Comparison of ENCODE assay signal across 11 mouse cellular contexts in the genomic region with DNA sequence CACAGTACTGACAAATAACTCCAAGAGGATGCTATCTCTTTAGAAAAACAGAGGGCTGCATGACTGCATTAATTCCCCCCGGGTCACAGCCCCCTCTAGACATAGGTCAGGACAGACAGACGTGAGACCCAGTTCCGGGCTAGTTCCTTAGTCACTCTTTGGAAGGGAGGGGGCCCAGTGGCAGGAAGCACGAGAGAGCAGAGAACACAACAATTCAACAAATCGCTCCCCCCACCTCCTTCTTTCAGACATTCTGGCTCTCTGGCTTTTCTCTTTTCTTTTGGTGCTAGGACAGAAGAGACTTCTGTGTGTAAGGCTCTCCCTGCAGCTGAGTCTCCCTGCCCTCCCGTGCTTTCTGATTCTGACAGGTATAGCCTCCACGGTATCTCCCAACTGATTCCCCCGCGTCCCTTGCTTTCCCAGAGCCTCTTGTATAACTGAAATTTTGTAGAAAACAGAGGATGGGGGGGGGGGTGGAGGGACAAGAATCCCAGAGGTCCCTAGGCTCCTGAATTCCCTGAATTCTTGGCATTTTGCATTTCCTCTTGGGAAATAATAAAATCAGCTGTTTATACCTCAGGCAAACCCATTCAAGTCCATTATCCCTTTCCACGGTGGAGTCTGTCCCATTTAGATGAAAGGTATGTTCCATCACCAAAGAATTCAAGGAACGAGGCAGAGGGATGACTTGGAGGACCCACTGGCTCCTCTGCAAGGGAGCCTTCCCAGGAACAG. TPM values are rescaled to one million over a fixed set of nuclear protein-coding genes. Genes with fewer than 3 reads are reported as not detected.
DNase-seq lines count a peak whose midpoint lies in the region; ATAC-seq lines count a peak whose summit lies in the region.
"Had no signal": no experiment of that assay in that cellular context is flagged by ENCODE, and none has a peak within 500 bp of the region (broad histone marks: within the 10 kb centered on the region; RNA-seq: fewer than 3 reads in every experiment).

No protein-coding gene starts in this region.

- H3K36me3 ChIP-seq in hindbrain, embryonic 10.5 days, result peaks cover 19% of the 10 kb centered on the region; the same call in 1 of the 2 replicates
- no peaks in the 10 kb centered on the region for H3K36me3 ChIP-seq in hindbrain, embryonic 14.5 days (replicated peaks; ENCODE audit: control insufficient read depth, insufficient read depth)
- no peaks in the 10 kb centered on the region for H3K36me3 ChIP-seq in midbrain, embryonic 13.5 days
- no peaks in the 10 kb centered on the region for H3K36me3 ChIP-seq in midbrain, embryonic 14.5 days (ENCODE audit: control insufficient read depth, insufficient read depth, low read length)
- H3K36me3 ChIP-seq in heart, embryonic 16.5 days (ENCODE audit: control insufficient read depth, insufficient read depth), result no peaks in the 10 kb centered on the region
- no peaks in the 10 kb centered on the region for H3K36me3 ChIP-seq in stomach, embryonic 16.5 days (ENCODE audit: control insufficient read depth, insufficient read depth, low read length)

- H3K4me1 ChIP-seq in hindbrain, embryonic 10.5 days (replicated peaks), result peaks cover 54% of the 10 kb centered on the region
- H3K4me1 ChIP-seq in hindbrain, embryonic 14.5 days (replicated peaks; ENCODE audit: control insufficient read depth, insufficient read depth, low read length), result peaks cover 9% of the 10 kb centered on the region
- peaks cover 10% of the 10 kb centered on the region for H3K4me1 ChIP-seq in midbrain, embryonic 13.5 days (replicated peaks)
- H3K4me1 ChIP-seq in midbrain, embryonic 14.5 days (ENCODE audit: control insufficient read depth, insufficient read depth, low read length), result peaks cover 2% of the 10 kb centered on the region; the same call in 1 of the 2 replicates
- peaks cover 69% of the 10 kb centered on the region for H3K4me1 ChIP-seq in heart, embryonic 16.5 days (ENCODE audit: control insufficient read depth, insufficient read depth, low read length)
- peaks cover 19% of the 10 kb centered on the region for H3K4me1 ChIP-seq in stomach, embryonic 16.5 days (ENCODE audit: control insufficient read depth, insufficient read depth, low read length)

- no peak for DNase-seq in hindbrain, embryonic 10.5 days (ENCODE audit: low spot score)
- no peak for DNase-seq in hindbrain, embryonic 14.5 days (ENCODE audit: low spot score)
- no peak for DNase-seq in midbrain, embryonic 14.5 days
- DNase-seq in urinary bladder, adult 2 months (ENCODE audit: low spot score), result no peak
- DNase-seq in gastrocnemius, postnatal 25 days, result no peak
- DNase-seq: lung, adult 18-20 months; thymus, adult 18-20 months had no signal

- no peak overlapping the region for H3K4me3 ChIP-seq in hindbrain, embryonic 10.5 days
- H3K4me3 ChIP-seq in hindbrain, embryonic 14.5 days (replicated peaks; ENCODE audit: low read length), result no peak overlapping the region
- H3K4me3 ChIP-seq in midbrain, embryonic 13.5 days (replicated peaks), result no peak overlapping the region
- H3K4me3 ChIP-seq in midbrain, embryonic 14.5 days (replicated peaks; ENCODE audit: low read depth, low read length), result no peak overlapping the region
- H3K4me3 ChIP-seq in heart, embryonic 16.5 days (ENCODE audit: low read length), result no peak overlapping the region
- no peak overlapping the region for H3K4me3 ChIP-seq in stomach, embryonic 16.5 days (replicated peaks; ENCODE audit: low read length)

- ATAC-seq in hindbrain, embryonic 14.5 days (ENCODE audit: low FRiP score), result no peak
- ATAC-seq in midbrain, embryonic 13.5 days, result no peak
- no peak for ATAC-seq in midbrain, embryonic 14.5 days (ENCODE audit: low FRiP score, low TSS enrichment)
- ATAC-seq in heart, embryonic 16.5 days (replicated peaks; ENCODE audit: extremely low read depth, insufficient read depth, low FRiP score), result no peak
- ATAC-seq in stomach, embryonic 16.5 days (ENCODE audit: insufficient read depth, low FRiP score), result no peak
- ATAC-seq: midbrain, embryonic 16.5 days had no signal

- H3K4me2 ChIP-seq in hindbrain, embryonic 14.5 days (replicated peaks), result no peak overlapping the region
- H3K4me2 ChIP-seq in midbrain, embryonic 13.5 days (replicated peaks), result no peak overlapping the region
- H3K4me2 ChIP-seq in midbrain, embryonic 14.5 days (ENCODE audit: low read length), result no peak overlapping the region
- H3K4me2 ChIP-seq in heart, embryonic 16.5 days (ENCODE audit: low read depth, low read length), result peak overlapping the region; percentile 35
- H3K4me2 ChIP-seq in stomach, embryonic 16.5 days (ENCODE audit: low read depth, low read length), result no peak overlapping the region

- WGBS in hindbrain, embryonic 10.5 days, result 58% methylated on average over 11 of the region's 11 CpGs
- WGBS in hindbrain, embryonic 14.5 days, result 56% methylated on average over 11 of the region's 11 CpGs
- WGBS in midbrain, embryonic 13.5 days, result 68% methylated on average over 11 of the region's 11 CpGs
- 67% methylated on average over 11 of the region's 11 CpGs for WGBS in midbrain, embryonic 14.5 days
- 34% methylated on average over 11 of the region's 11 CpGs for WGBS in heart, embryonic 16.5 days
- WGBS in stomach, embryonic 16.5 days, result 62% methylated on average over 11 of the region's 11 CpGs

- H3K9ac ChIP-seq in hindbrain, embryonic 14.5 days, result no peak overlapping the region
- H3K9ac ChIP-seq in midbrain, embryonic 13.5 days (replicated peaks), result peak overlapping the region; percentile 19; the same call in 1 of the 2 replicates
- no peak overlapping the region for H3K9ac ChIP-seq in midbrain, embryonic 14.5 days (replicated peaks; ENCODE audit: low read length)
- H3K9ac ChIP-seq in heart, embryonic 16.5 days (ENCODE audit: low read length), result peak overlapping the region; percentile 0; the same call in 1 of the 2 replicates
- H3K9ac ChIP-seq in stomach, embryonic 16.5 days (ENCODE audit: low read length), result 0 out of 2 replicates have a peak overlapping the region, but pooled peaks have one; percentile 18

- H3K27ac ChIP-seq in hindbrain, embryonic 10.5 days, result peak overlapping the region; percentile 35
- no peak overlapping the region for H3K27ac ChIP-seq in hindbrain, embryonic 14.5 days
- H3K27ac ChIP-seq in midbrain, embryonic 13.5 days, result no peak overlapping the region
- no peak overlapping the region for H3K27ac ChIP-seq in midbrain, embryonic 14.5 days (replicated peaks; ENCODE audit: low read depth, low read length)
- H3K27ac ChIP-seq in heart, embryonic 16.5 days (ENCODE audit: low read length), result peak overlapping the region; percentile 92
- H3K27ac ChIP-seq in stomach, embryonic 16.5 days (ENCODE audit: low read length), result no peak overlapping the region

- H3K27me3 ChIP-seq in hindbrain, embryonic 10.5 days (ENCODE audit: insufficient read depth, poor library complexity, severe bottlenecking), result no peaks in the 10 kb centered on the region
- H3K27me3 ChIP-seq in hindbrain, embryonic 14.5 days (ENCODE audit: control insufficient read depth, insufficient read depth, low read length), result no peaks in the 10 kb centered on the region
- no peaks in the 10 kb centered on the region for H3K27me3 ChIP-seq in midbrain, embryonic 13.5 days
- H3K27me3 ChIP-seq in midbrain, embryonic 14.5 days (ENCODE audit: control insufficient read depth, insufficient read depth, low read length), result no peaks in the 10 kb centered on the region
- no peaks in the 10 kb centered on the region for H3K27me3 ChIP-seq in heart, embryonic 16.5 days (ENCODE audit: control insufficient read depth, insufficient read depth, low read length)
- H3K27me3 ChIP-seq in stomach, embryonic 16.5 days (ENCODE audit: control insufficient read depth, insufficient read depth, low read length), result no peaks in the 10 kb centered on the region

- no peaks in the 10 kb centered on the region for H3K9me3 ChIP-seq in hindbrain, embryonic 10.5 days
- H3K9me3 ChIP-seq in hindbrain, embryonic 14.5 days (ENCODE audit: control insufficient read depth, low read length), result no peaks in the 10 kb centered on the region
- H3K9me3 ChIP-seq in midbrain, embryonic 13.5 days, result no peaks in the 10 kb centered on the region
- H3K9me3 ChIP-seq in midbrain, embryonic 14.5 days (ENCODE audit: control insufficient read depth, low read length), result no peaks in the 10 kb centered on the region
- H3K9me3 ChIP-seq in heart, embryonic 16.5 days (replicated peaks; ENCODE audit: control insufficient read depth, low read length), result no peaks in the 10 kb centered on the region
- H3K9me3 ChIP-seq in stomach, embryonic 16.5 days (replicated peaks; ENCODE audit: control insufficient read depth, low read length), result no peaks in the 10 kb centered on the region

RNA-seq across cellular contexts. Expression of a gene that starts 12.1 kb away (rescaled TPM):
- 12.6 and 15.0 TPM in 2 replicates for polyA plus RNA-seq in hindbrain, embryonic 10.5 days (2016; fragmentation: Nextera tagmentation; extraction: Ambion mirVana)
- 10.5 and 12.6 TPM in 2 replicates for polyA plus RNA-seq in hindbrain, embryonic 14.5 days (2014; fragmentation: Nextera tagmentation; extraction: Ambion mirVana)
- polyA plus RNA-seq in midbrain, embryonic 13.5 days (2015; fragmentation: Nextera tagmentation; extraction: Ambion mirVana), result 8.2 and 11.4 TPM in 2 replicates
- polyA plus RNA-seq in midbrain, embryonic 14.5 days (2014; fragmentation: Nextera tagmentation; extraction: Ambion mirVana), result 11.1 and 13.1 TPM in 2 replicates
- 11.4 and 15.2 TPM in 2 replicates for polyA plus RNA-seq in heart, embryonic 16.5 days (2015; fragmentation: Nextera tagmentation; extraction: Ambion mirVana)
- 5.3 and 5.6 TPM in 2 replicates for polyA plus RNA-seq in stomach, embryonic 16.5 days (2015; fragmentation: Nextera tagmentation; extraction: Ambion mirVana)
- 14.0 and 15.4 TPM in 2 replicates for polyA plus RNA-seq in urinary bladder, adult 2 months (2012; rRNA removed)
- 1 to 10 TPM; 4.0 to 4.7 TPM for total RNA-seq in gastrocnemius, postnatal 25 days (2021)

RNA-seq across cellular contexts. Expression of a gene that starts 12.2 kb away (rescaled TPM):
- 36.1 and 47.3 TPM in 2 replicates for polyA plus RNA-seq in hindbrain, embryonic 10.5 days (2016; fragmentation: Nextera tagmentation; extraction: Ambion mirVana)
- polyA plus RNA-seq in hindbrain, embryonic 14.5 days (2014; fragmentation: Nextera tagmentation; extraction: Ambion mirVana), result 21.0 and 33.4 TPM in 2 replicates
- 23.0 and 25.2 TPM in 2 replicates for polyA plus RNA-seq in midbrain, embryonic 13.5 days (2015; fragmentation: Nextera tagmentation; extraction: Ambion mirVana)
- 21.6 TPM in 2 replicates for polyA plus RNA-seq in midbrain, embryonic 14.5 days (2014; fragmentation: Nextera tagmentation; extraction: Ambion mirVana)
- polyA plus RNA-seq in heart, embryonic 16.5 days (2015; fragmentation: Nextera tagmentation; extraction: Ambion mirVana), result 48.8 and 49.0 TPM in 2 replicates
- 39.6 and 42.1 TPM in 2 replicates for polyA plus RNA-seq in stomach, embryonic 16.5 days (2015; fragmentation: Nextera tagmentation; extraction: Ambion mirVana)
- polyA plus RNA-seq in urinary bladder, adult 2 months (2012; rRNA removed), result 73.5 and 89.4 TPM in 2 replicates
- total RNA-seq in gastrocnemius, postnatal 25 days (2021), result 1 to 10 TPM; 2.8 to 4.2 TPM

Comparison
In these comparisons a context has a peak if more than half of its experiments do, and no peak if none do; other contexts are left out.
1. H3K27ac ChIP-seq: peak in hindbrain, embryonic 10.5 days (single experiment) and heart, embryonic 16.5 days (single experiment); none in hindbrain, embryonic 14.5 days (single experiment), midbrain, embryonic 13.5 days (single experiment), midbrain, embryonic 14.5 days (single experiment) and stomach, embryonic 16.5 days (single experiment).
2. H3K9ac ChIP-seq: peak in midbrain, embryonic 13.5 days (single experiment), heart, embryonic 16.5 days (single experiment) and stomach, embryonic 16.5 days (single experiment); none in hindbrain, embryonic 14.5 days (single experiment) and midbrain, embryonic 14.5 days (single experiment).